Mouse (Mus musculus): ENCODE results near the gene Mlana.

DNA sequence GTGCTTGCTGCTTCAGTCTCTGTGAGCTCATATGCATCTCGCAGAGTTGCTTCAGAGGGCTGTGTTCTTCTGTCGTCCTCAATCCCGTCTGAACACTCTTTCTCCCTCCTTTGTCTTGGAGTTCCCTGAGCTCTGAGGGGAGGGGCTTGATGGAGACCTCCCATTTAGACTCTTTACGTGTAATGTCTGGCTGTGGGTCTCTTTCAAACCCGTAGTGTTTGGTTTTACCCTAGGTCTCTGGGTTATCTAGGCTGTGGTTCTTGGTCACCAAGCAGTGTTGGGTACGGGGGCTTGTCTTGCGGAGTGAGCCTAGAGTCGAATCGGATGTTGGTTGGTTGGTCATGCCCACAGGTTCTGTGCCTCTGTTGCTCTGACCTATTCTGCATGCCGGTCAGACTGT is 2.6 kb upstream of the Mlana start:
- no peak for TF ChIP-seq CTCF (IDR thresholded peaks at IDR 0.05; ENCODE audit: borderline replicate concordance, insufficient read depth, low read depth, low read length)
- no peak for TF ChIP-seq POLR2A (IDR thresholded peaks at IDR 0.05; ENCODE audit: borderline replicate concordance, insufficient read depth, low read length)

Data from cerebellum, adult 2 months (tissue).